Mouse (Mus musculus) E14TG2a.4 (cell line): ENCODE results near the gene Trappc11.
A peak's percentile ranks its signal among the peaks of the same experiment; 100 is the strongest.

ENCODE experiments used
- H3K27me3 ChIP-seq: 2 replicates; pipeline ENCODE4 v1.6.1; 2014; ENCODE audit warnings: low read length, control low read depth; ENCODE audit not compliant: insufficient read depth
- H3K36me3 ChIP-seq: 2 replicates; pipeline ENCODE4 v1.6.1; 2014; ENCODE audit warnings: low read length, control low read depth; ENCODE audit not compliant: insufficient read depth
- H3K4me1 ChIP-seq: replicated peaks from 2 replicates; pipeline ENCODE4 v1.6.1; 2014; ENCODE audit warnings: low read depth, low read length, control low read depth
- H3K4me3 ChIP-seq: replicated peaks from 2 replicates; pipeline ENCODE4 v1.5.1; 2014; ENCODE audit warnings: mild to moderate bottlenecking, low read length
- H3K9me3 ChIP-seq: 2 replicates; pipeline ENCODE4 v1.6.1; 2014; ENCODE audit warnings: low read length, control low read depth
- CTCF ChIP-seq: conservative IDR thresholded peaks from 2 replicates; pipeline ENCODE4 v1.5.1; 2014; ENCODE audit warnings: low read length
- NANOG ChIP-seq: IDR thresholded peaks from 2 replicates; pipeline ENCODE4 v1.6.1; 2014; ENCODE audit warnings: borderline replicate concordance, low read length, mixed read lengths
- POU5F1 ChIP-seq: IDR thresholded peaks from 2 replicates; pipeline ENCODE4 v1.6.1; 2014; ENCODE audit warnings: low read length, borderline replicate concordance

The Trappc11 gene

GRCm38 (mm10) chr8:47502546-47502945, 30.7 kb downstream of the Trappc11 start:
- no peak for TF ChIP-seq NANOG
- TF ChIP-seq POU5F1, result no peak
- Histone ChIP-seq H3K27me3 (no peaks in the 10 kb centered on the region), H3K9me3 (no peaks in the 10 kb centered on the region), H3K4me3 (no peak overlapping the region), H3K4me1 (no peaks in the 10 kb centered on the region), H3K36me3 (peaks cover 91% of the 10 kb centered on the region)

- Histone ChIP-seq H3K27me3 (no peaks in the 10 kb centered on the region), H3K36me3 (peaks cover 91% of the 10 kb centered on the region), H3K4me1 (no peaks in the 10 kb centered on the region), H3K4me3 (no peak overlapping the region), H3K9me3 (no peaks in the 10 kb centered on the region)
- TF ChIP-seq POU5F1 (no peak), CTCF (no peak), NANOG (no peak)
These were observed 31.3 kb downstream of the Trappc11 start for GRCm38 (mm10) chr8:47501994-47502393.

GRCm38 (mm10) chr8:47495428-47495827, 37.8 kb downstream of the Trappc11 start:
- Histone ChIP-seq H3K9me3 (no peaks in the 10 kb centered on the region), H3K4me1 (peaks cover 5% of the 10 kb centered on the region; the same call in 1 of the 2 replicates), H3K36me3 (peaks cover 92% of the 10 kb centered on the region), H3K27me3 (no peaks in the 10 kb centered on the region), H3K4me3 (no peak overlapping the region)
- no peak for TF ChIP-seq POU5F1
- no peak for TF ChIP-seq CTCF
- no peak for TF ChIP-seq NANOG

- peaks cover 90% of the 10 kb centered on the region for H3K36me3 ChIP-seq
- no peak overlapping the region for H3K4me3 ChIP-seq
- no peaks in the 10 kb centered on the region for H3K27me3 ChIP-seq
- TF ChIP-seq CTCF (no peak), POU5F1 (no peak), NANOG (no peak)
- peaks cover 10% of the 10 kb centered on the region for H3K4me1 ChIP-seq
- no peaks in the 10 kb centered on the region for H3K9me3 ChIP-seq
These were observed 38.6 kb downstream of the Trappc11 start for GRCm38 (mm10) chr8:47494602-47495153.

- peaks cover 79% of the 10 kb centered on the region for H3K36me3 ChIP-seq
- no peak for TF ChIP-seq NANOG
- no peak for TF ChIP-seq CTCF
- TF ChIP-seq POU5F1, result no peak
- no peak overlapping the region for H3K4me3 ChIP-seq
- no peaks in the 10 kb centered on the region for H3K27me3 ChIP-seq
- H3K9me3 ChIP-seq, result no peaks in the 10 kb centered on the region
- peaks cover 21% of the 10 kb centered on the region for H3K4me1 ChIP-seq
These were observed 40.2 kb downstream of the Trappc11 start for GRCm38 (mm10) chr8:47493106-47493505.

- H3K36me3 ChIP-seq, result peaks cover 26% of the 10 kb centered on the region
- H3K9me3 ChIP-seq, result peaks cover 4% of the 10 kb centered on the region; the same call in 1 of the 2 replicates
- H3K4me3 ChIP-seq, result no peak overlapping the region
- H3K27me3 ChIP-seq, result no peaks in the 10 kb centered on the region
- TF ChIP-seq CTCF (peak; percentile 17), POU5F1 (no peak)
- H3K4me1 ChIP-seq, result peaks cover 38% of the 10 kb centered on the region
These were observed 46.0 kb downstream of the Trappc11 start for GRCm38 (mm10) chr8:47487231-47487630.

GRCm38 (mm10) chr8:47482354-47483071, 50.8 kb downstream of the Trappc11 start:
- Histone ChIP-seq H3K36me3 (no peaks in the 10 kb centered on the region; the same call in 1 of the 2 replicates), H3K4me1 (peaks cover 47% of the 10 kb centered on the region), H3K9me3 (peaks cover 4% of the 10 kb centered on the region; the same call in 1 of the 2 replicates), H3K27me3 (0 out of 2 replicates have a peak, but pooled peaks cover 3% of the 10 kb centered on the region), H3K4me3 (peak overlapping the region; percentile 48; the same call in 1 of the 2 replicates)
- no peak for TF ChIP-seq POU5F1
- peak; percentile 54; the same call in 1 of the 2 replicates for TF ChIP-seq NANOG
- TF ChIP-seq CTCF, result no peak

GRCm38 (mm10) chr8:47480039-47480438, 53.2 kb downstream of the Trappc11 start:
- H3K4me3 ChIP-seq, result no peak overlapping the region

More at GRCm38 (mm10) chr8:47480039-47480438, 53.2 kb downstream of the Trappc11 start:
- 0 out of 2 replicates have a peak, but pooled peaks cover 3% of the 10 kb centered on the region for H3K27me3 ChIP-seq
- H3K36me3 ChIP-seq, result no peaks in the 10 kb centered on the region
- no peaks in the 10 kb centered on the region for H3K9me3 ChIP-seq
- H3K4me1 ChIP-seq, result peaks cover 43% of the 10 kb centered on the region
- no peak for TF ChIP-seq POU5F1
- no peak for TF ChIP-seq NANOG
- TF ChIP-seq CTCF, result no peak
